Mouse (Mus musculus) midbrain, postnatal 0 days (tissue): ENCODE data around the gene Gm2163. TPM values are rescaled to one million over a fixed set of nuclear protein-coding genes. Genes with fewer than 3 reads are reported as not detected.
"Not testable (repeated sequence)": the region's sequence is repeated elsewhere in the genome, so short reads cannot be mapped to it uniquely, and the experiment has no call there.

Source experiments
- ATAC-seq: fragments of 200-750 bp; cut with Nextera tagmentation; 2 replicates; pipeline ENCODE4 v1.8.0; 2017; ENCODE audit warnings: moderate number of reproducible peaks, mild to moderate bottlenecking, moderate TSS enrichment, moderate library complexity; ENCODE audit not compliant: low FRiP score
- DNase-seq: peaks from one replicate; pipeline ENCODE4 v3.0.0-alpha.2; 2015; ENCODE audit warnings: low spot score
- H3K27ac ChIP-seq: fragments of 300-500 bp; sonication (generic); 2 replicates; pipeline ENCODE4 v1.5.1; 2014; ENCODE audit warnings: low read depth, mild to moderate bottlenecking, low read length, mixed read lengths
- H3K27me3 ChIP-seq: fragments of 300-500 bp; sonication (generic); 2 replicates; pipeline ENCODE4 v1.6.1; 2014; ENCODE audit warnings: low read length, control low read depth, mixed read lengths; ENCODE audit not compliant: insufficient read depth
- H3K36me3 ChIP-seq: fragments of 300-500 bp; sonication (generic); 2 replicates; pipeline ENCODE4 v1.6.1; 2014; ENCODE audit warnings: low read length, control low read depth, mixed read lengths; ENCODE audit not compliant: insufficient read depth
- H3K4me1 ChIP-seq: fragments of 300-500 bp; sonication (generic); 2 replicates; pipeline ENCODE4 v1.6.1; 2014; ENCODE audit warnings: mild to moderate bottlenecking, control low read depth, antibody characterized with exemption, low read length, mixed read lengths; ENCODE audit not compliant: insufficient read depth
- H3K4me2 ChIP-seq: fragments of 300-500 bp; sonication (generic); 2 replicates; pipeline ENCODE4 v1.6.1; 2014; ENCODE audit warnings: low read depth, mild to moderate bottlenecking, low read length, mixed read lengths; ENCODE audit not compliant: poor library complexity, severe bottlenecking
- H3K4me3 ChIP-seq: fragments of 300-500 bp; sonication (generic); 2 replicates; pipeline ENCODE4 v1.5.1; 2014; ENCODE audit warnings: low read depth, mild to moderate bottlenecking, low read length, moderate library complexity
- H3K9ac ChIP-seq: fragments of 300-500 bp; sonication (generic); replicated peaks from 2 replicates; pipeline ENCODE4 v1.6.1; 2014; ENCODE audit warnings: mild to moderate bottlenecking, low read length, moderate library complexity, mixed read lengths; ENCODE audit not compliant: poor library complexity, severe bottlenecking
- H3K9me3 ChIP-seq: fragments of 300-500 bp; sonication (generic); 2 replicates; pipeline ENCODE4 v1.6.1; 2016; ENCODE audit warnings: low read length, control low read depth
- WGBS: fragments of 180-500 bp; shearing (Covaris S2); extraction: QIAGEN DNeasy Blood & Tissue Kit; methylation state at CpG from one replicate; pipeline ENCODE4 v1.1.7; 2014; 5-methylcytosine and 5-hydroxymethylcytosine counted together
- polyA plus RNA-seq: library from polyadenylated mRNA; unstranded; fragments of >200 nt; fragmentation: Nextera tagmentation; extraction: Ambion mirVana; gene quantifications from 2 replicates; pipeline ENCODE4 v1.2.1, GENCODE M21; 2015
- total RNA-seq: library from RNA; depleted of rRNA; stranded (reverse); fragments of >200 nt; gene quantifications from 2 replicates; pipeline ENCODE4 v1.2.3, GENCODE M21; 2014; rRNA removed

Gene Gm2163
- total RNA-seq (0.38 and 1.6 TPM in 2 replicates), polyA plus RNA-seq (0.11 and 0.22 TPM in 2 replicates)

DNA sequence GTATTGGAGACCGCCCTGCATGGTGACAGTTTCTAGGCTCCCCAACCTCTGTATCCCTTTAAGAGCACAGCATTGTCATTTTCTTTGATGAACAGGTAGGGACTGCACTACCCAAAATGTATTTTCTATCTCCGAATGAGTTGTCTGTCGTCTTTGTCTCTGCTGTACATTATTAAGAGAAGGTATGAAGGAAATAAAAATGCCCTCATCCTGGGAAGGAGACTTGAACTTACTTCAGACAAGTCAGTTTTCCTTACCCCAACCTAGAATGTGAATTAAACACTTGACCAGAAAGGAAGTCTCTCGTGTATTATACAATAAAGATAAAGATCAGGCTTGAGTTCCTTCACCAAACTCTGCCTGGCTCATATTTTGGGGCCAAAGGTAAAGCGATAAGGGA is at the start of gene Gm2163:
TSS of gene Gm2163 (plus strand) at position 301 of the 400 bp plus-strand sequence.
- WGBS = no CpG with 5 or more reads among the region's 5 CpGs
- H3K9me3 ChIP-seq, ATAC-seq, H3K27ac ChIP-seq, H3K4me2 ChIP-seq, H3K36me3 ChIP-seq, H3K9ac ChIP-seq, DNase-seq, H3K4me3 ChIP-seq, H3K27me3 ChIP-seq, H3K4me1 ChIP-seq: not testable (repeated sequence)

DNA sequence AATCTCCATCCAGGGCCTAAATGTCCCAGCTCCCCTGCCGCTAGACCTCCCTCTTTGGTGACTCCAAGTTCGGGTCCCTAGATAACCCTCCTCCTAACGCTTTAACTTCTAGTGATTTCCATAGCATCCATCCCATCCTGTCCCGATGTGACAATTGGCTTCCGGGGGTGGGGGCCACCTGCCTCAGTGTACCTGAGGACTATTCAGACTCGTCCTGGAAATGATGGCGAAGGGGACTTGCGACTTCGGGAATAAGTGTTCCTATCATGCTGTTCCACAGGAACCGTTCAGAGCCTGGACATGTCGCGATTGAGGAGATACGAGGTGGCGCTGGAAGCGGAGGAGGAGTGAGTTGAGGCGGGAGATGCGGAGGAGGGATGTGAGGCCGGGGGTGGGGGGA is 27.5 kb upstream of the Gm2163 start, which contains the start of gene Gm21586:
TSS of gene Gm21586 (plus strand) at position 301 of the 400 bp plus-strand sequence.
- not testable (repeated sequence) for DNase-seq, H3K4me3 ChIP-seq, H3K27ac ChIP-seq, ATAC-seq, H3K36me3 ChIP-seq, H3K9ac ChIP-seq, H3K4me2 ChIP-seq, H3K4me1 ChIP-seq, H3K27me3 ChIP-seq, H3K9me3 ChIP-seq
- no CpG with 5 or more reads among the region's 18 CpGs for WGBS

DNA sequence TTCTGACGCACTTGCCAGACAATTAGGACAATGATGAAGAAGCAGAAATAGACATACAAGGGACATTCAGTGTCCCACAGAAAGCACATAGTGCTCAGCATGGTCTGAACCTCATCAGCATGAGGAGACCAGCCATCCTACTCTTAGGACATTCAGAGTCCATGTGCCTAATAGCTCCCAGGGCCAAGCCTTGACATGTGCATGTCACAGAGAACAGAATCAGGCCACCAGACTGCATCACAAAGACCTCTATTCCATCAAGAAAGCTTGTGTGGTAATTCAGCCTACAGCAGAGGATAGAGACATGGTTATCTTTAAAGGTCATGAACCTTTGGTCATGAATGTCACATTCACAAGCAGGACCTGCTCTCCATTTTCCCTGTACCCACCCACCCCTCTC is 61.5 kb downstream of the Gm2163 start, which contains the start of gene Fam205a2:
TSS of gene Fam205a2 (minus strand) at position 101 of the 400 bp plus-strand sequence.
- ATAC-seq, H3K27me3 ChIP-seq, H3K36me3 ChIP-seq, H3K4me1 ChIP-seq, H3K9me3 ChIP-seq, H3K27ac ChIP-seq, H3K9ac ChIP-seq, H3K4me3 ChIP-seq, DNase-seq, H3K4me2 ChIP-seq: not testable (repeated sequence)
- WGBS = no CpG with 5 or more reads among the region's 1 CpGs

DNA sequence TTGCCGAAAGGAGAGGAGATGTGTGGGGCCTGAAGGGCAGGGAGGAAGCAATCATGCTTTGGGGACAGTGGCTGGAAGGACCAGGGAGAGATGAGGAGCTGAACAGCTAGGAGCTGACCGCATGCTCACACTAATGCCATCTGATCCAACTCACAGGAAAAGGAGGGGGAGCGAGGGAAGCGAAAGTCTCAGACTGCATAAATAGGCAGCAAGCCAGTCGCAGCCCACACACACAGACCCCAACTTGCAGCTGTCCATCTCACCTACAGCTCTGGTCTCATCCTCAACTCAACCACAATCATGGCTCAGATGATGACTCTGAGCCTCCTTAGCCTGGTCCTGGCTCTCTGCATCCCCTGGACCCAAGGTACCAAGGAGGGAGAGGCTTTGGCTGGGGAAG is 145.3 kb downstream of the Gm2163 start, which contains the start of gene Gm10591:
TSS of gene Gm10591 (plus strand) at position 301 of the 400 bp plus-strand sequence.
- H3K27ac ChIP-seq, H3K9me3 ChIP-seq, H3K4me1 ChIP-seq, H3K4me2 ChIP-seq, ATAC-seq, H3K4me3 ChIP-seq, DNase-seq, H3K27me3 ChIP-seq, H3K9ac ChIP-seq, H3K36me3 ChIP-seq: not testable (repeated sequence)
- no CpG with 5 or more reads among the region's 5 CpGs for WGBS

- not testable (repeated sequence) for H3K4me1 ChIP-seq, H3K27ac ChIP-seq
These were observed 162.9 kb downstream of the Gm2163 start, which contains the start of gene Gm2564 for GRCm38 (mm10) chr4:42629419-42629818. Gm2564 (plus strand) TSS chr4:42629719.

More at GRCm38 (mm10) chr4:42629419-42629818, 162.9 kb downstream of the Gm2163 start, which contains the start of gene Gm2564:
- H3K9me3 ChIP-seq, H3K27me3 ChIP-seq, ATAC-seq, H3K36me3 ChIP-seq, H3K4me3 ChIP-seq, DNase-seq, H3K9ac ChIP-seq, H3K4me2 ChIP-seq: not testable (repeated sequence)
- no CpG with 5 or more reads among the region's 8 CpGs for WGBS

Other genes with a start within 250 kb of the Gm2163 start
- not detected in 2 replicates for gene Gm10600, start 226.1 kb upstream of the Gm2163 start, total RNA-seq
- not detected in 2 replicates for gene Gm10600, start 226.1 kb upstream of the Gm2163 start, polyA plus RNA-seq
- gene Ccl21b, start 211.0 kb upstream of the Gm2163 start, total RNA-seq = 1.3 TPM in 1 of 2 replicates, not detected in the other
- gene Ccl21b, start 211.0 kb upstream of the Gm2163 start, polyA plus RNA-seq = not detected in 2 replicates
- not detected in 2 replicates for gene Gm21953, start 172.5 kb upstream of the Gm2163 start, total RNA-seq
- gene Gm21953, start 172.5 kb upstream of the Gm2163 start, polyA plus RNA-seq = not detected in 2 replicates
- 0.11 and 0.85 TPM in 2 replicates for gene Fam205a3, start 148.4 kb upstream of the Gm2163 start, total RNA-seq
- not detected in 2 replicates for gene Fam205a3, start 148.4 kb upstream of the Gm2163 start, polyA plus RNA-seq
- gene Gm21586, start 27.4 kb upstream of the Gm2163 start, total RNA-seq = not detected in 2 replicates
- gene Gm21586, start 27.4 kb upstream of the Gm2163 start, polyA plus RNA-seq = not detected in 2 replicates
- 0.11 and 0.85 TPM in 2 replicates for gene Fam205a2, start 61.4 kb downstream of the Gm2163 start, total RNA-seq
- gene Fam205a2, start 61.4 kb downstream of the Gm2163 start, polyA plus RNA-seq = not detected in 2 replicates
- gene Gm10591, start 145.4 kb downstream of the Gm2163 start, total RNA-seq = 1.3 TPM in 1 of 2 replicates, not detected in the other
- not detected in 2 replicates for gene Gm10591, start 145.4 kb downstream of the Gm2163 start, polyA plus RNA-seq
- gene Gm2564, start 163.0 kb downstream of the Gm2163 start, total RNA-seq = not detected in 2 replicates
- 0.47 and 0.77 TPM in 2 replicates for gene Gm2564, start 163.0 kb downstream of the Gm2163 start, polyA plus RNA-seq
- not detected in 2 replicates for gene Ccl27b, start 188.5 kb downstream of the Gm2163 start, total RNA-seq
- gene Ccl27b, start 188.5 kb downstream of the Gm2163 start, polyA plus RNA-seq = 0.86 TPM in 1 of 2 replicates, not detected in the other
- gene Il11ra2, start 195.1 kb downstream of the Gm2163 start, total RNA-seq = 0.27 TPM in 1 of 2 replicates, not detected in the other
- gene Il11ra2, start 195.1 kb downstream of the Gm2163 start, polyA plus RNA-seq = 0.16 TPM in 1 of 2 replicates, not detected in the other